Mouse (Mus musculus) yolk sac, embryonic 10.5 days (tissue): Measurements from ENCODE around the gene Dhfr.

Experiments used
- DNase-seq: peaks from one replicate; pipeline ENCODE4 v3.0.0-alpha.2; 2017; ENCODE audit warnings: low spot score

The Dhfr gene

GRCm38 (mm10) chr13:92393047-92393661 lies 38.6 kb downstream of the Dhfr start:
- DNase-seq = no peak

- DNase-seq = no peak
Observed at GRCm38 (mm10) chr13:92398491-92399384, 44.2 kb downstream of the Dhfr start.

GRCm38 (mm10) chr13:92402063-92402462 lies 47.5 kb downstream of the Dhfr start:
- no peak for DNase-seq

- no peak for DNase-seq
Observed at GRCm38 (mm10) chr13:92403496-92403895, 49.0 kb downstream of the Dhfr start.

DNA sequence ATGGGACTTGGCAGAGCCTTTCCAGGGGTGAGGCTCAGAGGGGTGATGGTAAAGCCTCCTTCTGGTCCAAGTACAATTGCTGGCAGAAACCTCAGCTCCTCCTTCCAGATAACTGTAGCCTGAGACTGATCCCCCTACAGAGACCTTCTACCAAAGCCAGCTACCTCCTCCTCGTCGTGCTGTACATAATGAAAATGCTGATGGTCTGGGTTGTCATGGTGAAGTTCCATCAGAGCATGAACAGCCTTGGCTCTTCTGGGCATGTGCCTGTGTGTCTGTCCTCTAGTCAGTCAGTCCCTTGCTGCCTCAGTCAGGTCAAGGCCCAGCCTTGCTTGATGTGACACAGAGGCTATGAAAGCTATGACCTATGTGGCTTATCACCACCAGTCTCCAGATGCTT lies 56.0 kb downstream of the Dhfr start:
- DNase-seq = no peak

DNA sequence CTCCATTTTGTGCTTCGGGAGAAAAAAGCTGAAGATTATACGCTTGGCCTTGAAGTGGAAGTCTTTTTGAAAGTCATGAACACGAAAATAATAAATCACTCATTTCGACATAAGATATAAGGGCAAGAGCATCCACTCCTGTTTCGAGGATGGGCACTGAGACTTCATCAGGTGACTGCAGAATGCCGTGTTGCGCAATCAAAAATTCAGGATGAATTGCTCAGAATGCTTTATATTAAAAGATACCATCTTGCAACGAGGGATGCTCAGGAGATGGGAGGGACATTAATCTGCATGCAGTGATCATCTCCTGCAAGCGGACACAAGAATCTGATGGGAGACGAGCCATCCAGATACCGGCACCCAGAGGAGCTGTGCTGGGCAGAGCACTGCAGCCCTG lies 65.1 kb downstream of the Dhfr start:
- no peak for DNase-seq

GRCm38 (mm10) chr13:92423711-92424110 lies 69.2 kb downstream of the Dhfr start:
- no peak for DNase-seq

DNA sequence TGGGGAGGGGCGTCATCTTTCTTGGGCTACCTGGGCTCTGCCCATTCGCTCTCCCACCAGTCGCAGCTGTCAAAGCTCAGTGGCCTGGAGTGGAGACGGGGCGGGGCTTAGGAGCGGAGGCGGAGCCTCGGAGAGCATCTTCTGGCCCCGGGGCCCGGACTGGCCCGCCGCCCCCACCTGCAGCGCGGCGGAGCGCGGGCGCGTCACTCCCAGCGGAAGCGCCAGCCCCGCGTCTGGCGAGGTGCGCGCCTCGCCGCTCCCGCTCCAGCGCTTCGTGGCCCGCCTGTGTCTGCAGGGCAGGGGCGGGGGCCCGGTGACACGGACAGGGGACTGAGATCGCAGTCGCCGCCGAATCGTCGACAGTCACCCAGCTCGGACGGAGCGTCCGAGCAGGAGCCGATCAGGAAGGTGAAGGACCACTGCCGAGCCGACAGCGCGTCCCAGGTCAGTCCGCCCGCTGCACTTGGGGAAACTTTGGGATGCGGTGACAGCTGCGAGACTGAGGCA lies 71.3 kb downstream of the Dhfr start, which contains the start of gene Ankrd34b:
Ankrd34b (plus strand) TSS at position 139 of the 507 bp plus-strand sequence.
- DNase-seq = peak; percentile 44

DNA sequence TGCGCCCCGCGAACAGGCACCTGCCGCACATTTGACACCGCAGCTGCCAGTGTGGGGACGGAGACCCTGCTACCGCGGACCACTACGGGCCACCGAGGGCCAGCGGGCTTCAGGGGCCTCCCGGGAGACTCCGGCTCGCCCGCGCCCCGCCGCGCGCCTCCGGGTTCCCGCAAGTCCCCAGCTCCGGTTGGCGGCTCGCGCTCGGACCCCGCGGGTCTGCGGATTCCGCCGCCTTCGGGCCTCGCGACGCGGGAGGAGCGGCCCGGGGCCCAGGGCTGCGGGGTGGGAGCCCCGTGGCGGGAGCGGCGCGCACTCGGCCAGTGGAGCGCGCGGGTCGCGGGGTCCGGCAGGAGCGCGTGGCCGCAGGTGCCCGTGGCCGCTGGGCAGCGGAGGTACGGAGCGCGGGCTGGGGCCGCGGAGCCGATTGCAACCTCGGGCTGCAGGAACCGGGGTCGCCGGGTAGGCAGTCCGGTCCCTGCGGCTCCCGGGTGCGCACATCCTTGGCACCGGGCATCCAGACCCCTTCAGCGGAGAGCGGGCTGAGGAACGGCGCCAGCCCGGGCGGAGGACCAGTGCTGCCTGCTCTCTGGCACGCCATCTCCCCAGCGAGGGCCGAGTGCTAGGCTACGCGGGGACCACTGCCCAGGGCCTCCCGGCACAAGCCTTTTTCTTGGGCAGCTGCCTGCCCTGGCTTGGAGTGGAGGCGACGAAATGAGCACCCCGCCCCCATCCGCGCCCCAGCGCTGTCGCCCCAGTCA lies 71.9 kb downstream of the Dhfr start:
- no peak for DNase-seq

GRCm38 (mm10) chr13:92427351-92427855 lies 72.9 kb downstream of the Dhfr start:
- no peak for DNase-seq
